Mouse (Mus musculus) T-helper 2 cell (primary cell): Measurements from ENCODE around the gene Wfdc13.

Experiments used
- in situ Hi-C: fragments of 300-600 bp; cut with MboI, MseI; formaldehyde crosslinking; loops from one replicate; pipeline ENCODE4 v1.15.1; 2025; ENCODE audit warnings: high pct_unique_total_duplicates

Gene Wfdc13

DNA sequence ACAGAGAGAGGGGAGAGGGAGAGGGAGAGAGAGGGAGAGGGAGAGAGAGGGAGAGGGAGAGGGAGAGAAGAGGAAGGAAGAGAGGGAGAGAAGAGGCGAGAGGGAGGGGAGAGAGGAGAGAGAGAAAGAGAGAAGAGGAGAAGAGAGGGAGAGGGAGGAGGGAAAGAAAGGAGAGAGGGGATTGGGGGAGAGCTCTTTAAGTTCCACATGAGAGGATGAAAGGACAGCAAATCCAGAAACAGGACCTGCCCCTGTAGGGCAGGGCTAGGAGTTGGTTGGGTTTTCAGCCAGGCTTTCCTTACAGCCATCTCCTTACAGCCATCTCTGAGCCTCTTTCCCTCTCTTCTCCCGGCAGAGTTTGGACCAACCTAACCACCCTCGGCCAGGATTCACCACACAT lies at the start of gene Wfdc13:
Gene Wfdc13 (plus strand): TSS at position 301 of the 400 bp plus-strand sequence.
- in situ Hi-C loops = no loop called here

DNA sequence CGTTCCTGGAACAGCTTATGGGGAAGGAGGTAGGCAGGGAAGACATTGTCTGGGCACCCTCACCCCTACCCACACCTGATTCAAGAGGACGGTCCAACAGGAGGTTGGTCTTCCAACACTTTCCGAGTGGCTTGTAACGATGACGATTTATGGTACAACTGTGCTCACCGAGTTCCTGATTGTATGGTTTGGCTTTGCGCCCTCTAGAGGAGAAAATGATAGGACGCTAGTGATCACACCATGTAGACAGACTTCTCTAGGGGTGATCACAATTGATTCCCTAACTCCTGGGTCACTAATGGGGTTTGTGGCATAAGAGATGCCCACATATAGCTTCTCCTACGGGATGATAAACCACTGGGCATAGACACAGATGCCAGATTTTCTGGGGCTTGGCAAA lies 49.6 kb upstream of the Wfdc13 start:
- in situ Hi-C loops = no loop called here

DNA sequence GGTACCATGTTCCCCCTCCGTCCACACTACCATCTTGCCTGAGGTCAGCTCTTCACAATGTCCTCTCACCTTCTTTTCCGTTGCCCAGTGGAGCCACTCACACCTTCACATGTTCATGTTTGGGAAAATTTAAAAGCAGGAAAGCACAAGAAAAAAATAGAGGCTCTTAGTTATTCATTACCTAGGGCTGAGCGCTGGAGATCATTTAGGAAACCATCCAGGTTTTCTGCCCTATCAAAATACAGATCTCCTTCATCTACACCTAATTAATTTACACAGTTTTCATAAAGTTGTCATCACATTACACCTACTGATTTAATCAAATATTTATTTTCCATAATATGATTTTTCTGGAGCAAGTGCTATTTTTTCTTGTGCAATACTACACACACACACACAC lies 46.2 kb upstream of the Wfdc13 start, which contains the start of gene Wfdc16:
Gene Wfdc16 (minus strand): TSS at position 101 of the 400 bp plus-strand sequence.
- in situ Hi-C loops = no loop called here

DNA sequence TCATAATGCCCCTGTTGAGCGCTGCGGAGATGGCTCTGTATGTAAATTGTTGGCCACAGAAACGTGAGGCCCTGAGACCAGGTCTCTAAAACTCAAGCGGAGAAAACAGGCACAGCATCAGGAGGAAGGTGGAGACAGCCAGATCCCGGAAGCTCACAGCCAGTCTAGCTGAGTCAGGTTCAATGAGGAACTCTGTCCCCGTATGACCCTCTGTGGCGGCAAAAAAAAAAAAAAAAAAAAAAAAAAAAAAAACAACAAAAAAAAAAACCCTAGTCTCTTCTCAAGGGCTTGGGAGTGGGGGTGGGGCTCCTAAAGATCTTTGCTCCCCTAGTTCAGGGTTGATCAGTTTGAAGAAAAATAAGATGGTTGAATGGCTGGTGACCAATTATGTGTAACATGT lies 43.8 kb upstream of the Wfdc13 start:
- in situ Hi-C loops = loop anchor here (10.0 kb wide), 1 partner anchor 344 kb away; no protein-coding TSS in a partner anchor

DNA sequence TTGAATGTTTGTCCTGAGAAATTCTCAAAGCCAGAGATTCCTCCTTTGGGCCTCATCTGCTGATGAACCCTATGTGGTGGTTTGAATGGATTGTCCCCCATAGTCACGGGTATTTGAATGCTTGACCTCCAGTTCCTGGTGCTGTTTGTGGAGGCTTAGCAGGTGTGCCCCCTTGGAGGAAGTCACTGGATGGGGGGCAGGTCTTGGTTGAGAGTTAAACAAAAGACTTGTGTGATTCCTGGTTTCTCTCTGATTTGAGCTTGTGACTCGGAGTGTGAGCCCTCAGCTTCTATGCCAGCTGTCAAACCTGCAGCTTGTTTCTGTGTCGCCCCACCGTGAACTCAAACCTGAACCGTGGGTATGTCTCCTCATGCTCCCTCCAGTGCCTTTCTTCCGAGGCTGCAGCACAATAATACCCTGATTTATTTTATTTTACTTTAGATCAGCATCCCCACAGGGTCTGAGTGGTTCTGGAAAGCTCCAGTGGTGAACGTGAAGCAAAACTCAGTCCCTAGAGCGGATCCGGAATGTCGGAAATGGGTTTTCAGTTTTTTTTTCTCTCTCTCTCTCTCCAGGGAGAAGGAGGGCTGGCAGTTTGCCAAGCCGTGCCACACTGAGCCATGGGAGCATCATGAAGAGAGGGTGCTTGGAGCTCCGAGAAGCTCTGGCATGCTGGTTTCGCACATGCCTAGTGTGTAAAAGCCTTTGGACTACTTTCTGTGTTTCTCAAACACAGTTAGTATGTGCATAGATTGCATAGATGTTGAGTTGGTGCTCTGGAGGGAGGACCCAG lies 42.8 kb upstream of the Wfdc13 start:
- in situ Hi-C loops = loop anchor here (10.0 kb wide), 1 partner anchor 343 kb away; no protein-coding TSS in a partner anchor

DNA sequence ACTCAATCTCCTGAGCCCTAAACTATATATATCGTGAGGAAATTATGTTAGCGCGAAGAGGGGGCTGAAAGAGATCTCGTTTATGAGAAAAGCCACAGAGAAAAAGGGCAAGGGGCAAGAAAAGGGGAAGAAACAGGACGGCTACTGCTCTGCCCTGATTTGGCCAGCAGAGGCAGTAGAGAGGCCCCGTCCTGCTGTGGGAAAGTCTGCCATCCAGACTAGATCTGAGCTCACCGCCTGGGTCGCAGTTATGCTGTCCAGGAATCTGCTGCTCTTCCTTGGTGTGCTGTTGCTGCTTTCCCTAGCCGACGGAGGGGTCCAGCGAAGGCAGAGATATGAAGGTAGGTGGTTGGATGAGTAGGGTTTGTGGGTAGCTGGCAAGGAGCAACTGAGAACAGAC lies 29.0 kb upstream of the Wfdc13 start, which contains the start of gene Wfdc10:
Gene Wfdc10 (plus strand): TSS at position 189 of the 400 bp plus-strand sequence.
- in situ Hi-C loops = no loop called here

DNA sequence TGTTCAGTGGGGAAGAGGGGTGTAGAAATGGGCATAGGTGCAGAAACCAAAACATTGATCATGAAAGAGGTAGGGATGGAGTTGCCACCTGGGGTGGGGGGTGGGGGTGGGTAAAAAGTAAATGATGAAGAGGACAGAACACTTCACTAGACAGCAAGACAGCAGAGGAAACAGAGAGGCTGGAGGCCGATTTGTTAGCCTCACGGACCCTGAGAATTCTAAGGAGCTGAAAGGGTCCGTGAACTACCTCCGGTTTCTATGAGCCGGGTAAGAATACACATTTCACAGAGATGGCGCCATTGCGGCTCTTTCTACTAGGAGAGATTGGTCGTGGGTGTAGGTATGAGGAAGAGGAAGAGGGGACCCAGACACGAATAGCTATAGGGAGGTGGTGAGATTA lies 28.4 kb upstream of the Wfdc13 start, which contains the start of gene Wfdc9:
Gene Wfdc9 (minus strand): TSS at position 101 of the 400 bp plus-strand sequence.
- in situ Hi-C loops = no loop called here

DNA sequence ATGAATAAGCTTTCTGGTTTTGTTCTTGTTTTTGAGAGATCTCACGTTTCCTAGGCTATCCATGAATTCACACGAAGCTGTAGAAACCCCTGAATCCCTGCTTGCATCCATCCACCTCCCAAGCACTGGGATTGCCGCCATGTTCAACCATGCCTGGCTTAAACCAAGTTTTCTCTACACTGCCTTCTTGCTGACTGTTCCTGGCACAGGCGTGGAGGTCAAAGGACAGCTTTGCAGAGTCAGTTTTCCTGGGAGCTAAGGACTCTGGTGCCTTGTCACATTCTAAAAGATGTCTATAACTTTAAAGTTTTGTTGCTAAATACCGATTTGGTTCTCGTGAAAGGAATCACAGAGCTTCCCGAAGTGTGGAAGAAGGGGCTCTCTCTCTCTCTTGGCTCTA lies 20.1 kb upstream of the Wfdc13 start:
- in situ Hi-C loops = loop anchor here (10.0 kb wide), 1 partner anchor 1470 kb away; no protein-coding TSS in a partner anchor

DNA sequence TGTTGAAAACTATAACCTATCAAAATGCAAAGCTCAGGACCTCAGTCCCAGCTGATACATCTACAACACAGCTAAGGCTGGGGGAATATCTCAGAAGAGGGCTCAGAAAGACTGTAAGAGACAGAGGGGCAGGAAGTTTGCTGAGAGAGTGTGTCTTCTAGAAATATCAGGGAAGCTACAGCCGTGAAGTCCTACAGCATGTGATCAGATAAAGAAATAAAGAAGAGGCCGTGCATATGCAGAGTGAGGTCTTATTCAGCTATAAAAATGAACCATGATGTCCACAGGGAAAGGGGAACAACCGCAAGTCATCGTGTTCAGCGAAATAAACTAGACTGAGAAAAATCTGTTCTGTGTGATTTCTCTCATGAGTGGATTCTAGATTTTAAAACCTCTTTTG lies 14.6 kb upstream of the Wfdc13 start:
- in situ Hi-C loops = no loop called here

DNA sequence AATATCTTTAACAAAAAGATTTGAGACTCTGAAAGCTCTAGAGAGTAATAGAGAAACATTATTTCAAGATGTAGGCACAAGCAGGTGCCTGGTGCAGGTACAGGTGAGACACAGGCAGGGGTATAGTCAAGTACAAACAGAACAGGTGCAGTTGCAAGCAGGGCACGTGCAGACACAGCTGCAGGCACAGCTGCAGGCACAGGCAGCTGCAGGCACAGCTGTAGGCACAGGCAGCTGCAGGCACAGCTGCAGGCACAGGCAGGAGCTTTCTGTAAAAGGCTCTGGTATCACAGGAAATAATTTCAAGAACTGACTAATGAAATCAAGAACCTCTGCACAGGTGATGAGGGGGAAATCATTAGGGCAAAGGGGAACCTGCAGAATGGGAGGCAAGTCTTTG lies 14.0 kb upstream of the Wfdc13 start:
- in situ Hi-C loops = no loop called here

DNA sequence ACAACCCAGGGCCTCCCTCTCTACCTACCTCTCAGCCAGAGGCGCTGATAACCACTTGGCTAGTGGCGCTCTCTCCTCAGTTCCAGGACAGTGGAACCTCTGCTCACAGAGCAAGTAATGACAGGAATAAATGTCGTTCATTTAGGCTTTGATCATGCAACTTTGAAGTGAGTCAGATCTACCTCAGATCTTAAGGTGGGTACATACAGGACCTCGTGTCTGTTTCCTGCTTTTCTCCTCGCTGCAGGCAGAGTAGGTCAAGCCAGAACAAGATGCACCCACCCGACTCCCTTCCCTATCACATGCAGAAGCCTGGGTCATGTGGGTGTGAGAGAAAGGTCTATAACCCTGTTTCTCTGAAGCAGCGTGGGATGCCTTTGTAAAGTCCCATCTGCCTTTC lies 10.9 kb upstream of the Wfdc13 start, which contains the start of gene Wfdc11:
Gene Wfdc11 (minus strand): TSS at position 101 of the 400 bp plus-strand sequence.
- in situ Hi-C loops = no loop called here

DNA sequence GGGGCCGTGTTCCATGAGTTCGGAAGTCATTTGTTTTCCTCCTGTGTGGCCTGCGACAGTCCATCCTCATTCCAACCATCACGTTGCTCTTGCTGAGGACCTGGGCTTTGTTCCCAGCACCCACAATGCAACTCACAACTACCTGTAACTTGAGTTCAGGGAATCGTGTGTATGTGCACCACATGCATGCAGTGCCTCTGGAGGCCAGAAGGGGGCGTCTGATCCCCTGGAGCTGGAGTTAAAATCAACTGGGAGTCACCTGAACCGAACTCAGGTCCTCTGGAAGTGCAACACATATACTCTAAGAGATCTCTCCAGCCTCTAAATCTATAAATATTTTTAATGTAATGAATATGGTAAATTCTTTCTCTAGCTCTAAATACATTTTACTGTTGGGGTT lies 8.8 kb upstream of the Wfdc13 start:
- in situ Hi-C loops = no loop called here

DNA sequence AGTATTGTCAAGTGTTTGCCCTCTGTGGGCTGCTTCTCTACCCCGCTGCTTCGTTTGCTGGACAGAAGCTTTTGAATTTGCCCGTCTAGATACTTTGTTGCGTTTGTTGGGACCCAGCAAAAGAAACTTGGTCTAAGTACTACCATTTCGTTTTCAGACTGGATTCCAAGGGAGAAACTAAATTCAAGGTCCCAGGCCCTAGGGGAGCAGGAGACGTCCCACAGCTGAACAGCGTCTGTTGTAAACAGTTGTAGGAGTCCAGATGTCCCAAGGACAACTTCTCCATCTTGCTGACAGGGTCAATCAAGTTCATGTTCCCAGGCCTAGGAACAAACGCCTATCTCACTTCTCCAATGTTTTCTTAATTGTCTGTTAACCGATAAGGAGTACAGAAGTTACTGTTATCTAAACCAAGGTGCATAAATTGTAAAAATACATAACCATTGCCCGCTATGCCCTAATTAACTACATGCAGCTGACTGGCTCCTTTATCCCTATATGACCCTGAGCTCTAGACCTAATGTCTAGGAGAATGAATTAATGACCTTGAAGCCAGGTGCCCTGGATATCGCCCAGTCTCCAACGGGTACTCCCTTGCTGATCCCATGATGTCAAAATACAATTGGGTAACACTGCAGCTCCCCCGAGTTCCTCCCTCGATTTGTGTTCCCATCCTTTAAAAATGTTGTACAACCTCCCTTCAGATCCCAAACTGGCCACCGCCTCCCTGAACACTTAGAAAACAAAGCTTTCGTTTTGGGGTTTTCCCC lies 7.8 kb upstream of the Wfdc13 start:
- in situ Hi-C loops = no loop called here

DNA sequence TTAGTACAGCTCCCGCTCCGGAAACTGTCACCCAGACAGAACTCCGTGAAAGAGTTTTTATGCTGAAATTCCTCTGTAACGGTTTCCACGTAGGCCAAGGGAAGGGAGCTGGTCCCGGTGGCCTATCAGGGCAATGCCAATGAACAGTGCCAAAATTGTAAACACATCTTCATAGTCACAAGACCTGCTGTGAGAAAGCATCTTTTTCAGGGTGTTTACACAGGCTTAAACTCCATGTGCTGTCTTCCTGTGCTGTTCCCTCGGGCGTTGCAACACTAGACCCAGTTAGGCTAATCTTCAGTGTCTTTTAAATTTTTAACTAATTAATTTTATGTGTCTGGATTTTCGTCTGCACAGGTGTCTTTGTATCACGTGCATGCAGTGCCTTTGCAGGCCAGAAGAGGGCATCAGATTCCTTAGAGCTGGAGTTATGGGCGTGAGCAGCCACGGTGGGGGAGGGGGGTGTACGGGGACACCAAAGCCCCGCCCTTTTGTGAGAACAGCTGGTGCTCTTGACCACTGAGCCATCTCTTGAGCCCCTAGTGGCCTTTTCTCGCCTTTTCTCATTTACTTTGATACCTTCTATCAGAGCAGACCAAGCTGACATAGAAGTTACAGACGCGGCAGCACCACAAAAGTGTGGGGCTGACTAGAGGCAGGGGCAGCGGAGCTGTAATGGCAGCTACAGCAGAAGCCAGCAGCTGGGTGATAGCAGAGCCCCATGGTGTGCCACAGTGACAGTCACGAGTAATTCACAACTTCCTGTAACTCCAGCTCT lies 5.9 kb upstream of the Wfdc13 start:
- in situ Hi-C loops = no loop called here

DNA sequence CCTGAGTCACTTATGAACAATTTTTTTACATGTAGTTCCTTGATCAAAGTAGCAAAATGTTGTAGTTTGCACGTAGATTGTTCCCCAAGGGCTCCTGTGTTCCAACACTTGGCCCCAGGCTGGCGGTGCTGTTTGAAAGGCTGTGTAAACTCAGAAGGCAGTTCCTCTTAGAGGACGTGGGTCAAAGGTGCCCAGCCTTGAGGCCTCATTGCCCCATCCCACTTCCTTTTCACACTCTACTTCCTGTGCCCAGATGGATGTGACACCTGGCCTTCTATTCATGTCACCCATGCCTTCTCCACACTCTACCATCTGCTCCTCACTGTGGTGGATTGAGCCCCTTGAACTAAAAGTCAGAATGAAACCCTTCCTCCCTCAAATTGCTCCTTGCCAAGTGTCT lies 5.0 kb upstream of the Wfdc13 start:
- in situ Hi-C loops = no loop called here

DNA sequence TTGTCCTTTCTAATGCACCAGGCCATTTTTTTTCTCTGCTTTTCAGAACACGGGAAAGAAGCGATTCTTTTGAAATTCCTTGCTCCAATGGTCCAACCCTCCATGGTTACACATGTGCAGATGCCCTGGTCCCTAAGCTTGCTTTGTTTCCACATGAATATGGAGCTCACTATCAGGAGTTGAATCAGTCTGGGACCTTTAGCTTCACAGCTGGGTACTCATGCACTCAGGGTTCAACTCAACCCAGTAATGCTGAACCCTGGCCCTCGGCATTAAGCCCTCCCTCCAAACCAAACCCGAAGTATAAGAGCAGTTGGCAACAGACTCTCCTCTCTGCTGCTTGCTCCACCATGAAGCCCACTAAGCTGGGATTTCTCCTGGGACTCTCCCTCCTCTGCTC lies 13.3 kb downstream of the Wfdc13 start, which contains the start of gene Spint4:
Gene Spint4 (plus strand): TSS at position 301 of the 400 bp plus-strand sequence.
- in situ Hi-C loops = no loop called here

DNA sequence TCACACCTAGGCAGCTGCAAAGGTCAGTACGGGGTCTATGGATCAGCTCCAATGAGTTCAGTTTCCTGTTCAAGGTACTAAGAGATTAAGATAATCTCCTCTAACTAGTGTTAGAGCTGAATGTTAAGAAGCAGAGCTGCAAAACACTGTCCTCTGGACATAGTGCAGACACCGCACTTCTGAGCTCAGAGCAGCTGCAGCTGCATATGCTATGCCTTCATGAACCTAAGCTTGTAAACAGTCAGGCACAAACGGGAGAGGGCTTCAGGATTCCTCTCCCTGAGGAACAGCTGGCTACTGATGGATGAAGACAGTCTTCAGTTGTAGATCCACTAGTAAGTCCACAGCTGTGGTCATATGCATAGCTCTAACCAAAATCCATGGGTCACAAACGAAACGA lies 16.1 kb downstream of the Wfdc13 start:
- in situ Hi-C loops = no loop called here

DNA sequence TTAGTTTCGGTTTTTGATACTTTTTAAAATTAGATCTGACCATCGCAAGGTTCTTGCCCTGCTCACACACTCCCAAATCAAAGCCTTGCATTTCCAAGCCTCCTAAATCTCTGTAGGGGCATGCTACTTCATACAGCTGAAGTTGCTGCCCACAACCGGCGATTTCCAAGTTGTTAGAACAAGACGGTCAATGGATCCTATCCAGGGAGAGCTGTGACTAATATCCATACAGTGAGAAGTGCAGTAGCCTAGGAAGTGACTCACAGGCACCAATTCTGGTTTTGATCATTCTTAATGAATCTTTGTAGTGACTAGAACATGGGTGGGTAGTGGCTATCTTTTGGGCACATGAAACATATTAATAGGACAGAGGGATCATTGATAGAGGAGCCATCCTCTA lies 16.9 kb downstream of the Wfdc13 start:
- in situ Hi-C loops = no loop called here

DNA sequence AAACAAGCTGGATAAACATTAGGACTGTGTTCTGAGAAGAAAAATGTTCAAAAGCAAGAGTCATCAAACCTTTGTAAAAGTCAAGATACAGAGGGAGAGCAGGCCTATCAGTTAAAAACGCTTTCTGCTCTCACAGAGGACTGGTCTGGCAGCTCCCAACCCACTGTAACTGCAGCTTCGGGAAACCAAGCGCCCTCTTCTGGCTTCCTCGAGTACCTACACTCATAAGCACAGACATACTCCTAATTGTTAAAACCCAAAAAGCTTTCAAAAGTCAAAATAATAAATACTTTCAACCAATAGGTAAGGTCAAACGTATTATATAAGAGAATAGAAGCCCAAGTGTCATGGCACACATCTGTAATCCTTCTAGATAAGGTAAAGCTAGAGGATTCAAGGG lies 19.3 kb downstream of the Wfdc13 start:
- in situ Hi-C loops = no loop called here

DNA sequence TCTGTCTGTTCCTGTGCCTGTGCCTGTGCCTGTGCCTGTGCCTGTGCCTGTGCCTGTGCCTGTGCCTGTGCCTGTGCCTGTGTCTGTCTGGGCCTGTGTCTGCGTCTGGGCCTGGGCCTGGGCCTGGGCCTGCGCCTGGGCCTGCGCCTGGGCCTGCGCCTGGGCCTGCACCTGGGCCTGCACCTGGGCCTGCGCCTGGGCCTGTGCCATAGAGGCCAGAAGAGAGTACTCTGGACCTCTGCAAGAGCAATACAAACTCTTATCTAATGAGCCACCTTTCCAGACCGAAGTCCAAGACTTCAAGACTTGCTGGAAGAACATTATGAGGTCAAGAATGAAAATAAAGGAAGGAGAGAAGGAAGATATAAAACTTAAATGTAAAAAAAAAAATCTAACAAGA lies 20.4 kb downstream of the Wfdc13 start:
- in situ Hi-C loops = no loop called here

DNA sequence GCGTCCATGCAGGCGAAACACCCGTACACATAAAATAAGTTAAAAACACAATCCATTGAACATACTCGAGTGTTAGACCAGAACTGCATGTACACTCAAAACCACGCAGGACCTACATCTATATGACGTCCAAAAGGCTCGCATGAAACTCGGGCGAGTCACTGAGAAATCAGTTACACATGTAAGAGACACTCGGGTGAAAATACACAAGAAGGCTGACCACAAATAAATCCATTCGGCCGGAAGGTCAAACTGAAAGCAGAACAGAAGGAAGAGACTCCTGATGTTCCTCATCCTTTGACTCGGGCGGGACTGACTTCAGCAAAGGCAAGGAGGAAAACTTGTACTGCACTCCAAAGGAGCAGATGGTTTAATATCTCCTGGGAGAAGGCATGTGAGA lies 21.1 kb downstream of the Wfdc13 start:
- in situ Hi-C loops = no loop called here

DNA sequence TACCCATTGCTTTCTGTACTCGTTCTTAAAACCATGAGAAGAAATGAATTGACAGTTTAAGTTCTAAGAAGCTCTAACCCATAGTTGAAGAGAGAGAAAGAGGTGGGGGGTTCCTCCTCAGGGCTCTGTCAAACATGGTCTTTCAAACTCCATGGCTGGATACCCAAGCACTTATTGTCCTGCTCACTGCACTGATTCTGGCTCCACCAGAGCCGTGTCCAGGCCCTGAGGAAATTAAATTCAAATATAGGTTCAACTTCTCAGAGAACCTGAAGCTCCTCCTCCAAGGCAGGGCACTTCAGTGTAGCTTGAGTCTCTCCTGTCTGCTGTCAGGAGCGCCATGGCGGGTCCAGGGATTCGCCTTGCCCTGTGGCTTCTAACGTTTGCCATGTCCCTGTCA lies 30.1 kb downstream of the Wfdc13 start, which contains the start of gene Spint5:
Gene Spint5 (plus strand): TSS at position 301 of the 400 bp plus-strand sequence.
- in situ Hi-C loops = no loop called here
